Mouse (Mus musculus) spleen, postnatal 36 days (tissue): Measurements from ENCODE around the gene Rpl36.
A peak's percentile ranks its signal among the peaks of the same experiment; 100 is the strongest.
"Not testable (repeated sequence)": the region's sequence is repeated elsewhere in the genome, so short reads cannot be mapped to it uniquely, and the experiment has no call there.

Experiments
- DNase-seq, 2 experiments: peaks; one replicate each; pipeline ENCODE4 v3.0.0; 2022; ENCODE audit warnings: low spot score in 2 of 2, mixed read lengths in 1 of 2

The Rpl36 gene

DNA sequence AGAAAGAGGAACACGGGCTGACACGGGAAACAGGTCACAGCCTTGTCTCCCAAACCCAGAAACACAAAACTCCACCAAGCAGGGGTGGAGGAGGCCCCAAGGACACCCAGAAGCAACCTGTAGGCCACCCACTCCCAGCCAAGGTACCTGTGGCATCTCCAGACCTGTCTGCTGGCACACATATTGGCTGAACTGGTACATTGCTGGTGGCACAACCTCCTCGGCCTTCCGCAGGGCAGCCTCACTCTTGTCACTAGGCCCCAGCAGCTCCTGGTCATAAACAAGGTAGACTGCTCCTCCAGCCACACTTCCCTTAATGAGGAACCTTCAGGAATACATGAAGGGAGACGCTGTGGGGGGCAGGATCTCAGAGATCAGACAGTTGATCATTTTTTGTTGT, 4.5 kb upstream of the Rpl36 start:
- DNase-seq: no peak

- peak; percentile 96 to 98 for DNase-seq
Measured at GRCm38 (mm10) chr17:56609452-56610171, 3.6 kb upstream of the Rpl36 start, which contains the start of gene 2410015M20Rik. Gene 2410015M20Rik, minus strand, starts transcription at chr17:56609771.

GRCm38 (mm10) chr17:56611323-56611722, 1.9 kb upstream of the Rpl36 start:
- no peak for DNase-seq

GRCm38 (mm10) chr17:56611861-56612564, 1.2 kb upstream of the Rpl36 start:
- peak in 1 of 2 experiments; percentile 39 for DNase-seq

GRCm38 (mm10) chr17:56612565-56612939, 664 bp upstream of the Rpl36 start:
- not testable (repeated sequence) for DNase-seq

DNA sequence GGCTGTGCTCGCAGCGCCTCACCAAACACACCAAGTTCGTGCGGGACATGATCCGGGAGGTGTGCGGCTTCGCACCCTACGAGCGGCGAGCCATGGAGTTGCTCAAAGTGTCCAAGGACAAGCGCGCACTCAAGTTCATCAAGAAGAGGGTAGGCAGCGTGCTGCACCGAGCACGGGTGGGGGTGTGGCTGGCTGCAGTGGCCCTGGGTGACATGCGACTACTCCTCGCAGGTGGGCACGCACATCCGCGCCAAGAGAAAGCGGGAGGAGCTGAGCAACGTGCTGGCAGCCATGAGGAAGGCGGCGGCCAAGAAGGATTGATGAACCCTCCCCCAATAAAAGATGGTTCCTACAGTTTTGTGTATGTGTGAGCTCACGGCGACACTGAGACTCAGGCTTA, 677 bp downstream of the Rpl36 start:
- DNase-seq: not testable (repeated sequence)

DNA sequence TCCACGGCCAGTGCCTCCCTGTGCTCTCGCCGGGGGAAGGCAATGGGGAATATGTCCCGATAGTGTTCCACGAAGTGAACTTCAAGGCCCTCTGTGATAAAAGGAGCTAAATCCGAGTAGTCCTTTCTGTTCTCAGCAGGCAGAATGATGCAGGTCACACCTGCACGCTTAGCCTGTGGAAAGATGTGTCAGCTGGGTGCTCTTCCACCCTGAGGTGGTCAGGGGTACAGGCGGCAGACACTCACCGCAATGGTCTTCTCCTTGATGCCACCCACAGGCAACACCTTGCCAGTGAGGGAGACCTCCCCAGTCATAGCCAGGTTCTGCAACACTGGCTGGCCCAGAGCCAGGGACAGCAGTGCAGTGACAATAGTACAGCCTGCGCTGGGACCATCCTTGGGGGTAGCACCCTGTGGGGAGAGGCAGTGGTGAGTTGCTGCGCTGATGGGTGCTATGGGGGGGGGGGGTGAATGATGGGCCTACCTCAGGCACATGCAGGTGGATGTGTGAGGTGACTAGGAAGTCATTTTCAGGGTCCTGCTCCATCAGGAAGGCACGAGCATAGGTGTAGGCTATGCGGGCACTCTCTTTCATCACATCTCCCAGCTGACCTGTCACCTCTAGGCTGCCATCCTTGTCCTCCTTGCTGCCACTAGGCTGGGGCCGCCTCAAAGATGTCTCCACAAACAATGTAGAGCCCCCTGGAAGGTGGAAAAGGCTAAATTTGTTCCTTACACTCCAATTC, 1.3 kb downstream of the Rpl36 start:
- no peak for DNase-seq

DNA sequence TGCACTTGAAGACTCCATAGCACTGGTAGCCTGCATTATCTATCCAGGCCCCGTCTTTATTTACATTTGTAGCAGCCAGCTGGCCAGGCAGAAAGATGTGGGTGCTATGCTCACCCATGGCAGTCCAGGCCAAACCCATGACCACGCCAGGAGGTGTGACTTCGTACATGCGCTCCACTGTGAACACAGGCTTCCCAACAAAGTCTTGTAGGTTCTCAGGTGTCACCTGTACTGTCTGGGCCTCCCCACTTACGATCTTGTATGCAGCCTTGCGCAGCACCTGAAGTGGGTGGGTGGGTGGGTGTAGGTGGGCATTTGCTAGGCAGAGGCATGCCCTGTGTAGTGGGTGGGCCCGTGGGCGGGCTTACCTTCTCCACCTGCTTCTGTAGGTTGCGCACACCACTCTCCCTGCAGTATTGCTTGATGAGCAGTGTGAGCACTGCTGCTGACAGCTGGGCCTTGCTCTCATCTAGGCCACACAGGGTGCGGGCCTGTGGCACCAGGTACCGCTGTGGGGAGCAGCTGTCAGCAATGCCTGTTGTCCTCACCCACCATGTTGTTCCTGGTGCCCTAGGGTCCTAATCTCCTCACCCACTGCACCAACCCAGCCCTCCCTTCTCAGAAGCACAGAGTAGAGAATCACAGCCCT, 2.0 kb downstream of the Rpl36 start:
- no peak for DNase-seq

DNA sequence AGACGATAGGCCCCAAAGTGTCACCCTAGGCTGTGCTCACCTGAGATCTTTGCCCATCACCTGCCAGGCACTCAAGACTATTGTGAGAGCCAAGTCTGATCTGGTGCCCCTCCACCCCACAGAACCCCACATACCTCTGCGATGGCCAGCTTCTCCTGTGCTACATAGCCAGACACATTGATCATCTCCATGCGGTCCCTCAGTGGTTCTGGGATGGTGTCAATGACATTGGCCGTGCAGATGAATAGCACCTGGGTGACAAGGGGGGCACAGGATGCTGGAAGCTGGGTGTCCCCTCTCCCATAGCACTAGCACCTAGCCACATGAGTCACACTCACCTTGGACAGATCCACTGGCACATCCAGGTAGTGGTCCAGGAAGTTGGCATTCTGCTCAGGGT, 2.6 kb downstream of the Rpl36 start:
- no peak for DNase-seq

DNA sequence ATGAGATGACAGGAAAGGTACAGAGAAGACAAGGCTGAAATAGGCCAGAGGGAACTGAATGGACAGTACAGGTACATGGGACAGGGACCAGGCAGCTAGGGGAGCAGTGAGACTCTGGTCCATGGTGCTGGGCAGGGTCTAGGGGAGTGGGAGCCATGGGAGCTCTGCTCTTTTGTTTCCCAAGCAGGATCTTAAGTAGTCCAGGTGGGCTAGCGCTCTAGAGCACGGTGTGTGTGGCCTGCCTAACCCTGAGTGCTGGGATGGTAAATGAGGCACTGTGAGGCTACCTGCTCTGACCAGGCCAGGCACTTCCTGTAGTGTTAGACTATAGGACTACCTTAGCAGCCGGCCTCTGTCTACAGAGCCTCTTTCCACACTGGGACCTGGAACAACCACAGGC, 3.5 kb downstream of the Rpl36 start:
- DNase-seq: no peak

- no peak for DNase-seq
Measured at GRCm38 (mm10) chr17:56617628-56618027, 4.4 kb downstream of the Rpl36 start.

- no peak for DNase-seq
Measured at GRCm38 (mm10) chr17:56625495-56625894, 12.3 kb downstream of the Rpl36 start.

DNA sequence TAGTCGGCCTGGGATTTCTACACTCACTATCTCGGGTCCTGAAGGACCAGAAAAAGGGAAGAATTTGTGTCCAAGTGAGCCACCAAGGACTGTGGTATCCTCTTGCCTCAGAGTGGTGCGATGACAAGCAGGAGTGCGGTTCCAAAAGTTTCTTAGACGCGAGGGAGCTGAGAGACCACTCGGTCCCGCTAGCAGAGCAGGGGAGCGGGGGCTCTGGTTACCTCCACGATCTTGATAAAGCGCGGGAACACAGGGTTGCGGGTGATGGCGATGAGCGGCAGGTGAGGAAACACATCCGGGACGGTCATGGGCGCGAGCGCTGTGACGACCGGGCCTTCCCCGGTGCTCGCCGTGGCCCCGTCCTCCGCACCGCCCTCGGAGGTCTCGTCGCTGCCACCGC, 13.0 kb downstream of the Rpl36 start:
- DNase-seq: peak in 1 of 2 experiments; percentile 26

GRCm38 (mm10) chr17:56626754-56627470, 13.7 kb downstream of the Rpl36 start, which contains the start of gene Lonp1:
Gene Lonp1, minus strand, starts transcription at chr17:56626887.
- DNase-seq: peak; percentile 96 to 98

DNA sequence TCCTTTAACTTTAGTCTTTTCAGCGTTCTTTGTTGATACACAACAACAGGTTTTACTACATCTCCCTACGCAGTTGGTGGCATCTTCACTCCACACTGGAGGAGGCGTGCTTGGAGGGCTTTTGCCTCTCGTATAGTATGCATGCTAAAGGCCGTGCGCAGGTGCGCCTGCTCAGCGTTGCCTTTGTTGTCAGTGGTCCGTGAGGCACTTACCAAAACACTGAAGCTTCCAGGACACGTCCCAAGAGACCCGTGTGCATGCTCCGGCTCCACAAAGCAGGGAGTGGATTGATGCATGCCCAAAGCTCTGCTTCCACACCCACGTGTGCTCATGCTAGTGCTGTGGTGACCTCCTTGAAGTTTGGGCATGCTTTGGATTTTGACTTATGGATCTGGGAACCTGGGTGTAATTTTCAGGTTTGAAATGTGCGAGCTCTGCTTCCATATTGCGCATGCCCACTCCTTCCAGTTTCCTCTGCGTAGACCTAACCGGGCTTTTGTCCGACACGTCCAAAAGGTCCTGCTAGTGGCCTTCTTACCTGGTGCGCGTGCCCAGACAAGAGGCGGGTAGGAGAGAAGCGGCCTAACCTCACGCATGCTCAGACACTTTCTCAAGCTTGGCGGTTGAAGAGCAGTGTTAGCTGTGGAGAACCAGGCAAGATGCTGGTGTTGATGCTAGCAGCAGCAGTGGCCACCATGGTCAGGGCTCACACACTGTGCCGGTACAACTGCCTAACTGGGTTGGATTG, 14.5 kb downstream of the Rpl36 start, which contains the start of gene Catsperd:
TSS of gene Catsperd (plus strand) at position 614 of the 748 bp plus-strand sequence.
- DNase-seq: no peak

GRCm38 (mm10) chr17:56629800-56630781, 16.9 kb downstream of the Rpl36 start:
- not testable (repeated sequence) for DNase-seq

DNA sequence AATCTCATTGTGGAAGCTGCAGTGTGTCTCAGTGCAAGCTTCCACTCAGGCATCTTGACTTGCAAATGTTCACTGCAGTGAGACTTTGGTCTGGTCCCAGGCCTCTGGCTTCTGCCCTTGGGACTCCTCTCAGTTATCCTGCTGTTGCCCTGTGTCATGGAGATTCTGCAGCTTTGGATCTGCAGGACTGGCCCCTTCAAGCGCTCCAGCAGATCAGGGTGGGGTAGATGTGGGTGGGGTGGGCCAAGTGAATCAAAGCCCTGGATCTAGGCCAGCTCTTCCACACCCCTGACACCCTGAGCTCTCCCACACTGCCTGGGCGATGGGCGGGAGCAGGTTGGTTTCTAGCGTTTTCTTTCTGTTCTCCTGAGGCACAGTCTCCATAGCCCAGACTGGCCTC, 18.6 kb downstream of the Rpl36 start:
- no peak for DNase-seq

DNA sequence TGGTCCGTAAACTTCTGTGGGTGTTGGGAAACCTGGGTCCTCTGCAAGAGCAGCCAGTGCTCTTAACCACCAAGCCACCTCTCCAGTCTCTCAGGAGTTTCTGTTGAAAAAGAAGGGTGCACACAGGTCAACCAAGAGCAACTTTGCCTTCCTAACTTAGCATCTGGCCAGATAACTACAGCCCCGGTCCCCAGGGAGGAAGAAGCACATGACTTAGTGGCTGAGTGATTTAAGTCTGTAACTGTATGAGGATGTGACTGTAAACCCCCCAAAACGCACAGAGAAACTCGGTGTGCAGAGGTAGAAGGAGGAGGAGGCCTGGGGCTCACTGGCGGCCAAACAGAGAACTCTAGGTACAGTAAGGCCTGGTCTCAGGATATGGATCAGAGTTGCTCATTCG, 20.8 kb downstream of the Rpl36 start:
- DNase-seq: peak; percentile 76 to 82

- DNase-seq: no peak
Measured at GRCm38 (mm10) chr17:56643237-56643636, 30.0 kb downstream of the Rpl36 start.
